Mouse (Mus musculus) ovary, postnatal 14 days (tissue): Measurements from ENCODE around the gene Schip1.

ENCODE experiments used
- DNase-seq: peaks from one replicate; pipeline ENCODE4 v3.0.0; 2022; ENCODE audit warnings: low spot score

Gene Schip1

DNA sequence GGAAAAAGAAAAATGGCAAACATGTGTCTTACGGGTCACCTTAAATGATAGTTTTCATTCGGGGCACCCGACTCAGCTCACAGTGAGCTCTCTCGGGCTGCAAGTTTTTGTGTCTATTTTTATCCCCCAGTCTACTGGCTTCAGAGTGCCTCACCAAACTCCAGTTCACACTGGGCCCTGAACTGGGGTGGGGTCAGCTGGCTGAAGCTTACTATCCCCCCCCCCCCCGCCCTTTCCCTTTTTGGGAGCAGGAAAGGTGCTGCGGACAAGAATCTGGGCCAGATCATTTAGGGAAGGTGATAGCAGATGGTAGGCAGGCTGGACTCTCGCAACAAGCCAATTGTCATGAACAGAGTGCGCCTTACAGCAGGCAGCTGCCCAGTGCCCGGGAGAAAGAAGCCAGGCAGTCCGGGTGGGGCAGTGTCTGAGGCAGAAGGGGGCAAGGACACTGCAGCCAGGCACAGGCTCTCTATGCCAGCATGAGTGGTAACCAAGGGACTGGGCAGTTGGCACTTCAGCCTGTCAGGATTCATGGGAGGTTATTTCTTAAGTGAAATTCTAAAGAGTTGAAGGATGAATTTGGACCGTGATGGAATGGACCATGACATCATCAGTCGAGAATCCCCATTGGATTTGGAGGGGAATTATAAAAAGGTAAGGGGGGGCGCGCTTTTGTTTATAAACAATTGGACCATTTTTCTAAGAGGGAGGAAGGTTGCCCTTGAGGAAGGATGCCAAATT is 519.3 kb downstream of the Schip1 start:
- DNase-seq, result no peak

DNA sequence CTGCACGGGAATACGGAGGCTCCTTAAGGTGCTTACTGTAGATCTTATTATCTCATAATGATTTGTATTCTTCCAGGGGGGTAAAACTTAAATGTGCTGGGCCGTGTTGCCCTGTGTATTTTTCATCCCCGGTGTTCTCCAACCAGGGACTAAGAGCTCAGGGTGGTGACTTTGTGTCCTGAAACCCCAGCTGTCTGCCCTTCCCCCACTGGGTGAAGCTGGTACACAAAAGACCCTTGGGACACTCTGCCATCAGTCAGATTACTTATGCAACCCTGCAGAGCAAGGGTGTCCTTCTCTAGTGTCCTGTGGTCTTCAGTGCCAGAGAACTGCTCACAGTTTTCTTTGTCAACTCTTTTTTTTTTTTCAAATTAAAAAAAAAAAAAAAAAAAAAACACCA is 520.6 kb downstream of the Schip1 start:
- DNase-seq, result no peak

DNA sequence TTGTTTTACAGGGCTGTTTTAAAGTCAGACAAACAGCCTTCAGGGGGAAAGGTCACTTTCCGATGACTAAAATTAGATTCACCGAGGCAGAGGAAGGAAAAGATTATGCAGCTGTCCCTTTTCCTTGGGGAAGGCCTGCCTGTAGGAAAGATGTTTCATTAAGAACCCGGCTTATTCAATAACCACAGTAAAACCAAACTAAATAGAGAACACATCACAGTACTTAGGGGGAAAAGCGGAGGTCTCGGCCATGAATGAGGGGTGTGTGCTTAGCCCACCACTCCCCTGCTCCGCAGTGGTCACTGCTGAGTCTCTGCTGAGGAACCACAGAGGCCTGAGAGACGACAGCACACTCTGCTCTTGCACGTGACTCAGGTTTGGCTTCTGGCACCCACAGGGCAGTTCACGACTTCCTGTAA is 522.1 kb downstream of the Schip1 start:
- DNase-seq, result no peak

DNA sequence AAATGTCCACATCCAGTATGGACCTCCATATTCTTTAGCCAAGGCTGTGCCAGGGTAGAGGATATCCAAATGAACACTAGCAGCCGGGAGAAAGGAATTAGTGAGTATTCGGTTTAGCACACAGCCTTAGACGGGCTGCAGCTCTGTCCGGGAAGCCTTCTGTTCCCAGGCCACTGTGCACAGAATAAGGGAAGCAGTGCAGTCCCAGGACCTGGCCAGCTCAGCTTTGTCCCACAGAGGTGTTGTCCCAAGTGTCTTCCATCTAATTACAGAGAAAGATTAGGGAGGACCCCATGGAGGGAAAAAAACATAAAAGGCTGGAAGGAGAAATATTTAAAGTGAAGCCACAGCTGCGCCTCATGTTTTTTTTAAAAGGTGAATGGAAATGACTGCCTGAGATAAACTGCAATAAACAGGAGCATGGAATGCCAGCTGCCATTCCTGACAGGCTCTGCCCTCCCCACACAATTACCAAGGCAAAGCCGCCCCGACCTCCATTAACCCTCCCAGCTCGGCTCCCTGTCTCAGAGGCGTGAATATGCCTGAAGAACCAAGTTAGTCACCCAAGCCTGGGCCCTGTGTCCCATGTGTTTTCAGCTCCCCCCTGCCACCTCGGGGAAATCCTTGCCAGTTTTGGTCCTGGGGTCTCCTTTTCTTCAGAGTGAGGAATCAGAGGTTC is 523.1 kb downstream of the Schip1 start:
- DNase-seq, result no peak

DNA sequence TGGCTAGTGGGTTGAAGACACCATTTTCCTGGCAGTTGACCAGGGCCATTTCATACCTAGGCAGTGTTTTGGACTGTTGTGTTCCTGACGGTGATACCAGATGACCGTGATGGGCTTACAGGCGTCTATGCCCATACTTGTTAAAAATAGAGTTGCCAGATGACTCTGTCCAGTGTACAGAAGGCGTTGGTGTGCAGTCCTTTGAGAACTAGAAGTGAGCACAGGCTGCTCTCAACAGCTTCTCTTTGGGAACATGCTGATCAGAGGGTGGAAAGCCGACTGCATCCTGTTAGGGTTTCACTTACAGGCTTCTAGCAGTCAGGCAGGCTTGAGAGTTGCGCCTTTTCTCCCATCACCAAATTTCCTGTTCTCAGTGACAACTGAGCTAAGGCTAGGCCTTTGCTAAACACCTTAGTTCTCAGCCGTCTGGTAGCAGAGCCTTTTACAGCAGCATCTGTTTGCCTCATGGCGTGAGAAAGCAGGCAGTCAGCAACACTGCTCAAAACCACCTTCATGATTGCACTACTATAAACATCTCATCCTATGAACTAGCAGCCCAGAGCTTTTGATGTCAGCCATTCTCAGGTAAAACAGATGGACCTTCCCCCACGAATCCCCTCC is 524.7 kb downstream of the Schip1 start:
- DNase-seq, result no peak

DNA sequence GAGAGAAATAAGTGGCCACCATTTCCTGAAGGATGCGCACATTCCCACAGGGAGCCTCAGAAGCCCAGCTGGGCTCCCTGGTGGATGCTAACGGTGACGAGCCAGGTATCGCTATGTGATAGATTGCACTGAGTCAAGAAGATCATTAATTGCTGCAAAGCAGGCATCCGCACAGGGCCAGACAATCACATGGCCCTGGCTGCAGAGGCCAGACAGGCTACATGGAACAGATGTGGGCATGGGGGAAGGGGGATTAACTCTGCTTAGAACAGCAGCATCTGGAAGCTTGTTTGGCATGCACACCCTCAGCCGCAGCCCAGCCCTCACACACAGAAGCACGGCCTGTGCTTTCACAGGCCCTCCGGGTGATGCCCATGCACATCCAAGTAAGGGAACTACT is 525.8 kb downstream of the Schip1 start:
- DNase-seq, result no peak

DNA sequence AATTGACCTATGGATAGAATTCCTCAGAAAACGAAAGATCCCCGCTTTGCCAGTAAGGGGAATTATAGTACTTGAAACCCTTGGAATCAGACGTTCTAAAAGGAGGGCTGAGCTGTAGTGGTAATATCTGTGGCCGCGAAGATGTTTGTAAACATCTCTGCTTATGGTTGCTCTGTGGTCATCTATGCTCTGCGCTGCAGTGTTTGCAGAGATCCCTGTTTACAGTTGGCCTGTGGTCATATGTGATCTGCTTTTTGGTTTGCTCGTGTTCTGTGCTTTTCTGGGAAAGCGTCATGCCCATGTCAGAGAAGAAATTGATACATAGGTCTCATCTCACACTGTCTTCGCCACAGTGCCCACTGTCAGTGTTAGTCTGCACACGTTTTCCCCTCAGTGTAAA is 528.0 kb downstream of the Schip1 start:
- no peak for DNase-seq

DNA sequence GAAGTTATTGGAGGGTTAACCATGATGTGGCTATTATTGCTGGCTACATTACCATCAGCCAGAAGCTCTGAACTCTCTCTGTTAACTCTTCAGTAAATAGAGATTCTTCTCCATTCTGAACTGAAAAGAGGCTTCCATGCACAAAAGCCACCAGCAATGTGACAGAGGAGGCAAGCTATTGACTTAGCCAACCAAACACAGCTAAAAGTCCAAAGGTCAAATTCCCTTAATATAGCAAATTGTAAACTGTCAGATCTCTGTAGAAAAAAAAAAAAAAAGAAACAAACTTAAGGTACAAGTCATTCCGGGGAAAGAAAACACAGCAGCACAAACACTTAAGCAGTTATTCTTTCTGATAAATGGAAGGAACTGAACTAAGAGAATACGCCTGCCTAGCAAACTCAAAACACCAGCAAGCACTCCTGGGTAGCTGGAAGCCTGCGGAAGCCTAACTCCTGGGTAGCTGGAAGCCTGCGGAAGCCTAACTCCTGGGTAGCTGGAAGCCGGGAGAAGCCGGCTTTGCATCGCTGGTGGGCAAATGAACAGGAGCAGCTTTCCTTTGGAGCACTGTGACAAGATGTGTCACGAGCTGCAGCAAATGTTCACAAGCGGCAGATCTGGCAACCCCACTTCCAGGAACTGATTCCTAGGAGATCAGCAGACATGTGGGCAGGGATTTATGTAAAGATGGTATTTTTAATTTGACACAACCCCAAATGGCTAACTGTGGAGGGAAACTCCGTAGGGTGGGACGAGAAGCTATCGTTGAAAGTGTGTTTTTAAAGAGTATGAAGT is 528.7 kb downstream of the Schip1 start:
- DNase-seq, result no peak

DNA sequence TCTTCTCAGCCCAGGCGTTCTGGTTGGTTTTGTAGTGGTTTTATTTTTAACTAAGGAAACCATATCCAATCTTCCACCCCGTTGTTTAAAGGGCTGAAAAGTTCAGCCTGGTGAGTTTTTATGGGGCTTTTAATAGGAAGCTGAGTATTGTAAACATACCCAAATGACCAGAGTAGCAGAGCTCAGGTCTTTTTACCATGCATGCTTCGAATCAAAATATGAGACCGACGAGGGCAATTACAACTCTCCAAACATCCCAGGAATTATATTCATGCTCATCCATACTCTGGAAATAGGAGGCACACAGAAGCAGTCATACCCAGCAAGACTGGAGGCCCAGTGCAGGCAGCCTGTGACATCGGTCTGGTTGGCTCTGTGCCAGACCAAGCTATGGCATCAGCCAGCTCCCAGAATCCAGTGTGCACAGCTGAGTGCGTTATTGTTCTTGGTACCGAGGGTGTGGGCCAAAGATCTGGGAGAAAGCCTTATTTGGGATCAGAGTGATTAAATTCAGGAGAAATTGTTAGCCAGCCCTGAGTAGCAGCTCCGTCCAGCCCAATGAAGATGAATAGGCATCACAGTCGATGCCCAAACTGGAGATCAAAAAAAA is 530.8 kb downstream of the Schip1 start:
- no peak for DNase-seq

DNA sequence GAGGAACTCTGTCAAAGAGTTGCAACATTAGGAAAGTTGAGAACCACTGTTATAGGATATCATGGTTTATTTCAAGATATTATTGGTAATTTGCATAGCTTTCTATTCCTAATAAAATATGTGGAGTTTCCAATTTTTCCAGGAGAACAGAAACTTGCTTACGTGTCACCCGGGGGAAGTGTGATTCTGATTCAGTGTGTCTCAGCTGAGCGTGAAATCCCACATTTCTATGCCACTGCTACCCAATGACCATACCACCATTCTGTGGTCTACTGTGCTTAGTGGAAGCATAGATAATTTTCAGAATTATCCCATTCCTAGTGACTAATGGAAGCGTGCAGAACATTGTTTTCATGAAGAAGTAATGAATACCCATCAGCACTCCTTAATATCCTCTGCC is 532.3 kb downstream of the Schip1 start:
- no peak for DNase-seq

DNA sequence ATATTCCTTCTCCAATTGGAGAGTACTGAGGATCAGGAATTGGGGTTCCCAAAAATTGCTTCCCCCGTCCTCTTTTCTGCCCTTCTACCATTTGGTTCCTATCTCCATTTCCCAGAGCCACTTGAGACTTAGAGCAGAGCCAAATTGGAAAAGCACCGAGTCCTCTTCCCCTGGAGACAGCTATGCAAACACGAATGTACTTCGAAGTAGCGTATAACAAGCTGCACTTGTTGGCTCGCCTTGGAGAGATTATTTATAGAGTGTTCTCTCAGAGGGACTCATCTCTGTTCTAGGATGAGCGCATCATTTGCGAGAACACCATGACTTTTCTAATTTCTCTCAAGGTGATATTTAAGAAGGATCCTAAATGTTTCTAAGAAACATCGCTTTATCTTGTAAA is 538.3 kb downstream of the Schip1 start:
- no peak for DNase-seq

DNA sequence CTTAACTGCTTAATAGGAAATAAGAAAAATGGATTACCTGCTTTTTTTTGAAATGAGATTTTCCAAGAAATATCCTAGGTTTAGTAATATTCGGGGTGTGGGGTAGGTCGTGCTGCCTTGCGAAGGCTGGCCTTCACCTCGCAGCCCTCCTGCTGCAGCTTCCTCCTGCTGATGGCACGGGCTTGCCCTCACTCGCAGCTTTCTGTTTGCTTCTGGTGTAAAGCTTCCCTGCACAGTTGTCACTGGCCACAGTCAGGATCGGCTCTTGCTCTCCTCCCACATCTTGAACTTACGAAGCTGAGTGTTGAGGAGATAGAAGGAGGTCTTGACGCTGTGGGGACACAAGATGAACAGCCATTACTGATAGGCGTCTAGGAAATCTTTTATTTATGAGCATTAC is 539.9 kb downstream of the Schip1 start:
- no peak for DNase-seq

DNA sequence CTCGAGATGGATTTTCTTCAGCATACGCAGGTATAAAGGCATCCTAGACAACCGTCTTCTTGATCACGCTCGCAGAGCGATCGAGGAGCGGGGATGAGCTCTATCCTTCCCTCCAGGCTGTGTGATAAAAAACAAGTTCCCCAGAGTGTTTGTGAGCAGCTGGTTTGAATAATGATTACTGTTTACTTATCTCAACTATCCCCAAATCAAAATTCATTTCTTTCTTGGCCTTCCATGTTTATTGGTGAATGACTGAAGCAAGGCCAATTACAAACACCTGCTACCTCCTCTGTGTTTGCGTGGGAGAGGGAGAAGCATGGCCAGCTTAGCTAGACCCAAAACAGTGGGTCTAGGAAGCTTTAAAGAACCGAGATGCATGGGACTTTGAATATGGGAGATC is 540.4 kb downstream of the Schip1 start:
- DNase-seq, result no peak

DNA sequence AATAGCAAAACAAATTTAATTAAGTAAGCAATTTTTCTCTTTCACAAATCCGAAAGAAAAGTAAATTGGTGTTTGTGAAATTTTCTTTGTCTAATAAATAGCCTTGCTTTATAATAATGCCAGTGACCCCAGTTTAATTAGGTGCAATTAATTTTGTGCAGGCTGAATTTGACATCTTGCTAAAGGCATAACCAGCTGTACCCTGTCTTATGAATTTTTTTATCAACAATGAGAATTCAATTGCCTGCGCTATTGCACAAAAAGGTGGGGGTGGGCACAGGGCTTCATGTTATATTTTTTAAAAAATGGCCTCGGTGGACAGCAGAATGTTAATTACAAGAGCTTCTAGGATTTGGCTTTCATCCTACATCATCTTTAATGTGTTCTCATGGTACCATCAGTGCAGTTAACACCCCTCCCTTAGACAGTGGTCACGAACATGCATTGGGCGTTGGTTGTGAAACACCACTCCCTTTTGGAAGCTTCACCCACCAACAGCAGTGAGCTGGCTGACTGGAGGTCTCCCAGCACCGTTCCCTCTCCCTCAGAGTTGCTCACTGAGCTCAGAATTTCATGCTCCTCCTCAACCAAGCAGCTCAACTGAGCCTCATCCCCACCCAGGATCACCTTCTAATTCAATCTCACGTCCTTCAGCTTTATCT is 541.5 kb downstream of the Schip1 start:
- no peak for DNase-seq

DNA sequence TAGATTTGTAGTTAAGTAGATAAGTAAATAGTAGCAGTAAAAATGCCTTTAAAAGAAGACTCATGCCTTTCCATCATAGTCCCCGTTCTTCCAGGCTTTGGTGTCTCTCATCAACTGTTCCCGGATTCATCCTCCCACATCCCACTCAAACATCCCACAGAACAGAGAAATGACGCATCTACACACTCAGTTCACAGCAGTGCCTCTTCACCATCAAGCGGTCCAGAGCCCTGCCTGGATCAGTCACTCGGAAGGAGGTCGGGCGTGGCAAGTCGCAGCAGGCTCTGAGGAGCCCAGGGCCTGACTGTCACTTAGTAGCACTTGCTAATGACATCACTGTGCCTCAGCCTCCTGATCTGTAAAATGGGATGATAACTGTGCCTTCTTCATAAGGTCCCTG is 542.1 kb downstream of the Schip1 start:
- DNase-seq, result no peak

DNA sequence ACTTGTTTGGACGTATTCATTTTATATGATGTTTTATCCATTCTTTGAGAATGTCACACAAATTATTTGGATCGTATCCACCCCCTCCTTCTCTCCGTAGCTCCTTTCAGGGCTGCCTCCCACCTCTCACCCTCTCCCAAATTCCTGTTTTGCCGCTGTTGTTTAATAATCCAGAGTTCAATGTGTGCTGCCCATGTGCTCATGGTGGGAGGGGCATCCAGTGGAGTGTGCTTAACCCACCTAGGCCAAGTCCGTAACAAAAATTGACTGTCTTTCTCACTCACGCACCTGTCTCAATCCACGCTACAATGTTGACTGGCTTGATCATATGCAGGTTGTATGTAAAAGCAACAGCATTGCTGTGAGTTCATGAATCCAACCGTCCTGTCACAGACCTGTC is 542.7 kb downstream of the Schip1 start:
- DNase-seq, result no peak

DNA sequence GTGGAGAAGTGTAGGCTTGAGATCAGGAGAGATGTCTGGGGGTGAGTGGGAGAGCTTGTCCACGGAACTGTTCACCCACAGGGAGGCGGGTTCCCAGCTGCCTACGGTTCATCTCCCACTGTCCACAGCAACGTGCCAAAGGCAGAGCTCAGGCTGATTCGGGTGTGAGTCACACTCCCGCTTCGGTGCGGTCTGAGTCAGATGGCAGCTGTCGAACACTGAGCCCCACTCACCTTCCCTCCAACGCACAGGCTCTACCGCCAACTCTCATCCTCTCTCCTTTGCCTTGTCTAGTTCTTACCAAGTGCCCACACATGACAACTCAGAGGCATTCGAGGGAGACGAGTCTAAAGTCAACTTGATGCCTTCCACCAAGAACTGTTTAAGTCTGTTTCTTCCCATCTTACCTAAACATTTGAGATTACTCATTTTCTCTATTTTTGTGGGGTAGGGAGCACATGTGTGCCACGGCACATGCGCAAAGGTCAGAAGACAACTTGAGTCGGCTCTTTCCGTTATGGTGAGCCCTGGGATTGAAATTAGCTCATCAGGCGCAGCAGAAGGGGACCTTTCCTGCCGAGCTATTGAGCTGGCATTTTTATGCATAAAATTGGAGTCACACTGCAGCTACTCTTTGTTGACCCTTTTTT is 544.4 kb downstream of the Schip1 start:
- no peak for DNase-seq

DNA sequence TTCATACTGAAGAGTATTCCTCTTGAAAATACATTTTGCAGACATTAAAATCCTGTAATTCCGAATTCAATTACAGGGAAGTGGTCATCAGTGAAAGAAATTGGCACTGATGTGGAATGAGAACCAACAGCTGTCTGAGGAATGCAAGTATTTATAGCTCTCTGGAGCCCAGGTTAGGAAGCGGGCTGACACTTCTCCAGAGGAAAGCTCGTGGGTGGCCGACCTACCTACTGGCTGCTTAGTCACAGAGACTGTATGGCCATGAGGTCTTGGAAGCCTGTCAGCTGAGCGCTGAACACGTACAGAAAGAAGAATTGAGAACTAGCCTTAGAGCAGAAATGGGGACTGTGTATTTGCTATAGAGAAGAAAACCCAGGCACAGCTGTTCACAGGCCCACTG is 545.4 kb downstream of the Schip1 start:
- no peak for DNase-seq

DNA sequence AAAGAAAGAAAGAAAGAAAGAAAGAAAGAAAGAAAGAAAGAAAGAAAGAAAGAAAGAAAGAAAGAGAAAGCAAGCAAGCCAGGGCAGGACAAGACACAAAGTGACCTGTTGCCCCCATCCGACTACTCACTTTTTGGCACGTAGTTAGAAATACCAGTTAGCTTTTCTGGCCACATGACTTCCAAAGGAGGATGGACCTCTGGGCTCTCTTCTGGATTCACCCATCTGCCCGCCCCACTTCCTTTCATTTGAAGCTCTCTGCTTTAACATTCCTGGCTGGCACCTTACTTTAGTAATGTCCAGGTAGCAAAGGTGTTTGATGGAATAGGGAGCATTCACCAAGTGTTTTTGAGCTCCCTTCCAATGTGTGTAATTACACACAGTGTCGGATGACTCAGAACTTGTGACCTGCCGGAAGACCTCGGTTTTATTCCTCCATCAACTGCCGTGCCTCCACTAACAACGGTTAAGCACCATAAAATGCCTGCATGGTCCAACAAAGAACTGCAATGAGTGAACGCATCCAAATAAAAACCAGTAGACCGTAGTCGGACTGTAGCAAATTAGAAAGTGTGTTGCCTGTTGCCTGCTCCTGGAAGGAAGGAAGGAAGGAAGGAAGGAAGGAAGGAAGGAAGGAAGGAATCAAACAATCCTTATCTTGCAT is 546.1 kb downstream of the Schip1 start:
- no peak for DNase-seq

DNA sequence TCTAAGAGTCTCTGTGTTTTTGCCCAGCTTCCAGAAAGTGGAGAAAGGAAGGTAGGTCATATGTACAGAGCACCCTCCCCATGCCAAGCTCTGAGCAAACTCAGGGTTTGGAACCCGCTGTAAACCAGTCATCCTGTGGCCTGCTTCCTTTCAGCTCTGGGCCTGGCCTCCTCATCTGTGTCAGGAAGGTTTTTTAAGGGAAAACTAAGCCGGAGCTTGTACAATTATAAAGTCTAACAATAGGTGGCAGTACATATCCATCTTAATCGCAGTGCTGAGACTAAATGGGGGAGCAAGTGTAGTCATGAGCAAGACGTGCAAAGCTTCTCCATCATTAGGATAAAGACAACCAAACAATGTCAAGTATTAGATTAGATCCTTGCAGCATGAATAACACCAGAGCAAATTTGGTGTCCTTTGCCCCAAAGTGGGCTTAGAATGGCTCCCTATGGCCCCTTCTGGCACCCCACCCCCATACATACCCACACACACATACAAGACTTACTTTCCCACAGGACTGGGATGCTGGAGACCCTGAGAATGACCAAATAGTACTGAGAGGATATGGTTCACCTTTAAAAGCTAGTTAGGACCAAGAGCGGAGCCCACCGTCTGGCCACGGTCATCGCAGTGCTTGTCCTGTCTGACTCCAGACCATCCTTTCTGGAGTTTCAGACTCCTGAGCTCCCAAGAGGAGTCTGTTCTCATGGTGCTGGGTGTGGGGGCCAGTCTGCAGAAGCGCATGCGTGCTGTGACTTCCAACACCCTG is 550.6 kb downstream of the Schip1 start:
- peak; percentile 21 for DNase-seq
